Mouse (Mus musculus) spleen, adult 2 months (tissue): ENCODE data around the gene Hnrnpll. TPM values are rescaled to one million over a fixed set of nuclear protein-coding genes. Genes with fewer than 3 reads are reported as not detected.
"Not testable (repeated sequence)": the region's sequence is repeated elsewhere in the genome, so short reads cannot be mapped to it uniquely, and the experiment has no call there.

Experiments used
- DNase-seq, 2 experiments: peaks; one replicate each; pipeline versions ENCODE4 v3.0.0 to v3.0.0-alpha.2; 2012 to 2021; ENCODE audit warnings: low spot score in 2 of 2, low read depth in 1 of 2
- H3K27ac ChIP-seq: fragments of 200-500 bp; 2 replicates; pipeline ENCODE4 v1.5.1; 2012; ENCODE audit warnings: low read length, inconsistent platforms; ENCODE audit not compliant: insufficient read depth
- H3K27me3 ChIP-seq: fragments of 200-500 bp; 2 replicates; pipeline ENCODE4 v1.6.1; 2012; ENCODE audit warnings: mild to moderate bottlenecking, moderate library complexity, low read length, inconsistent platforms; ENCODE audit not compliant: control insufficient read depth, insufficient read depth
- H3K36me3 ChIP-seq: fragments of 200-500 bp; 2 replicates; pipeline ENCODE4 v1.6.1; 2012; ENCODE audit warnings: mild to moderate bottlenecking, low read length, inconsistent platforms; ENCODE audit not compliant: control insufficient read depth, insufficient read depth
- H3K4me1 ChIP-seq: fragments of 200-500 bp; 2 replicates; pipeline ENCODE4 v1.6.1; 2011; ENCODE audit warnings: inconsistent platforms; ENCODE audit not compliant: control insufficient read depth, insufficient read depth, insufficient read length
- H3K4me3 ChIP-seq: fragments of 200-500 bp; 2 replicates; pipeline ENCODE4 v1.5.1; 2011; ENCODE audit warnings: mild to moderate bottlenecking, inconsistent platforms; ENCODE audit not compliant: insufficient read depth, insufficient read length; ENCODE audit errors: extremely low read depth
- CTCF ChIP-seq: fragments of 200-500 bp; IDR thresholded peaks from 2 replicates; pipeline ENCODE4 v1.5.1; 2011; ENCODE audit warnings: mild to moderate bottlenecking, inconsistent platforms; ENCODE audit not compliant: insufficient read depth, insufficient read length, insufficient replicate concordance; ENCODE audit errors: extremely low read depth
- POLR2A ChIP-seq: fragments of 200-500 bp; IDR thresholded peaks from 2 replicates; pipeline ENCODE4 v1.6.1; 2011; ENCODE audit warnings: low read depth, low read length, inconsistent platforms
- WGBS: fragments of 180-500 bp; shearing (Covaris S2); methylation state at CpG from one replicate; pipeline ENCODE4 v1.1.7; 2018; 5-methylcytosine and 5-hydroxymethylcytosine counted together
- polyA plus RNA-seq: library from polyadenylated mRNA; depleted of rRNA; stranded (reverse); fragments of >200 nt; gene quantifications from 2 replicates; pipeline ENCODE4 v1.2.3, GENCODE M21; 2012

The Hnrnpll gene
- polyA plus RNA-seq, 1 experiment, result 5.7 TPM

DNA sequence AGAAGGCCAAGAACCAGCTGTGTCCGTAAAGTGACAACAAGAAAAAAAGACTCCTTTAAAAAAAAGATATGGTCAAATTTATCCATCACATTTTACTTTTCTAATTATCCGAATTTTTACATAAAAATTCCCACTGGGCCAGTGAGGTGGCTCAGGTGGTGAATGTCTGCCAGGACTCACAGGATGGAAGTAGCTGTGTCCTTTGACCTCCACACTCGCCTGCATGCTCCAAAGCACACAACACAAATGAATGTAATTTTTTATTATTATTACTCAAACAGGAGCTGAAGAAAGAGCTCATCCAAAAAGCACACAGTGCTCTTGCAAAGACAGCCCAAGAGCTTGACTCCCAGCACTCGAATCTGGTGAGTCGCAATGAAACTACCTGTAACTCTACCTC is 2.0 kb downstream of the Hnrnpll start:
- peaks cover 12% of the 10 kb centered on the region for H3K27me3 ChIP-seq
- TF ChIP-seq CTCF (no peak), POLR2A (no peak)
- no peak overlapping the region for H3K27ac ChIP-seq
- no peak for DNase-seq
- H3K4me3 ChIP-seq, result no peak overlapping the region
- H3K36me3 ChIP-seq, result no peaks in the 10 kb centered on the region
- WGBS, result 73% methylated on average over 5 of the region's 5 CpGs
- H3K4me1 ChIP-seq, result no peaks in the 10 kb centered on the region

- H3K36me3 ChIP-seq, result no peaks in the 10 kb centered on the region
- DNase-seq, result no peak
- no peak overlapping the region for H3K4me3 ChIP-seq
- no peaks in the 10 kb centered on the region for H3K4me1 ChIP-seq
- TF ChIP-seq CTCF (no peak), POLR2A (no peak)
- peaks cover 12% of the 10 kb centered on the region for H3K27me3 ChIP-seq
- no peak overlapping the region for H3K27ac ChIP-seq
- 59% methylated on average over 1 of the region's 1 CpGs for WGBS
Observed at GRCm38 (mm10) chr17:80059731-80060130, 2.4 kb downstream of the Hnrnpll start.

DNA sequence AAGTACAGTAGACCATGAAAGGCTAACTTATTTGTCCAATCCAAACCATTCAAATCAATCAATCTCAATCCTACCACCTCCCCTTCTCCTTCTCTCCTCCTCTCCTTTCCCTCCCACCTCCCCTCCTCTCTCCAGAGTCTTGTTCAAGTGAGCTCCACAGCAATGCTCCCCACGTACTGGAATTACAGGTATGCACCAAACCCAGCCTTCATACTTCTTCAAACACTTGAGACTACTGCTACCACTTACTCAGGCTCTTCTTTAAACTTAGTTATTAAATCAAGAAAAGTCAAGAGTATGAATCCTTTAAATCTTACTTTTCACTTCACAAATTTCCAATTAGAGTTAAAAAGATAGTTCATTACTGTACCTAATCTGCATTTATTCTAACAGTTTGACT is 3.6 kb downstream of the Hnrnpll start:
- no peak for TF ChIP-seq POLR2A
- TF ChIP-seq CTCF, result no peak

DNA sequence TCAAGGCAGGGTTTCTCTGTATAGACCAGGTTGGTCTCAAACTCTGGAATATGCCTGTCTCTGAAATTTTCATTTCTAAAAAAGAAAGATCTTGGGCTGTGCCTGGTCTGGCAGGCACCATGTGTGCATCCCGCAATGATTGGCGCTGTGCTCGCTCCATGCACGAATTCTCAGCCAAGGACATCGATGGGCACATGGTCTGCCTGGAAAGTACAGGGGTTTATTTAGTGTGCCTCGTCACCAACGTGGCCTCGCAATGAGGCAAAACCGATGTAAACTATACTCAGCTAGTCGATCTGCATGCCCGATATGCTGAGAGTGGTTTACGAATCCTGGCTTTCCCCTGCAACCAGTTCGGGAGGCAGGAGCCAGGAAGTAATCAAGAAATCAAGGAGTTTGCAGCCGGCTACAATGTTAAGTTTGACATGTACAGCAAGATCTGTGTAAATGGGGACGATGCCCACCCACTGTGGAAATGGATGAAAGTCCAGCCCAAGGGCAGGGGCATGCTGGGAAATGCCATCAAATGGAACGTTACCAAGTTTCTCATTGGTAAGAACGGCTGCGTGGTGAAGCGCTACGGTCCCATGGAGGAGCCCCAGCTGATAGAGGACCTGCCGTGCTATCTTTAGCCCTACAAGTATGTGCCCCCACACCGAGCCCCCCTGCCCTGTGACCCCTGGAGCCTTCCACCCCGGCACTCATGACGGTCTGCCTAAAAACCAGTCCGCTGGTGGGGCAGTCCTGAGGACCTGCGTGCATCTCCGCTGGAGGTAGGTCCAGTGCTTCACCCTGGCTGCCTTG is 8.0 kb downstream of the Hnrnpll start:
- no peak for TF ChIP-seq CTCF
- DNase-seq, result no peak
- H3K4me1 ChIP-seq, result no peaks in the 10 kb centered on the region
- no peak overlapping the region for H3K27ac ChIP-seq
- no peak overlapping the region for H3K4me3 ChIP-seq
- no peaks in the 10 kb centered on the region for H3K36me3 ChIP-seq
- no peaks in the 10 kb centered on the region for H3K27me3 ChIP-seq
- 91% methylated on average over 27 of the region's 27 CpGs for WGBS

More for the DNA sequence above, 3.6 kb downstream of the Hnrnpll start:
- DNase-seq, result no peak
- H3K27me3 ChIP-seq, result peaks cover 12% of the 10 kb centered on the region
- no peaks in the 10 kb centered on the region for H3K36me3 ChIP-seq
- H3K4me3 ChIP-seq, result no peak overlapping the region
- no peak overlapping the region for H3K27ac ChIP-seq
- 76% methylated on average over 1 of the region's 1 CpGs for WGBS
- no peaks in the 10 kb centered on the region for H3K4me1 ChIP-seq

DNA sequence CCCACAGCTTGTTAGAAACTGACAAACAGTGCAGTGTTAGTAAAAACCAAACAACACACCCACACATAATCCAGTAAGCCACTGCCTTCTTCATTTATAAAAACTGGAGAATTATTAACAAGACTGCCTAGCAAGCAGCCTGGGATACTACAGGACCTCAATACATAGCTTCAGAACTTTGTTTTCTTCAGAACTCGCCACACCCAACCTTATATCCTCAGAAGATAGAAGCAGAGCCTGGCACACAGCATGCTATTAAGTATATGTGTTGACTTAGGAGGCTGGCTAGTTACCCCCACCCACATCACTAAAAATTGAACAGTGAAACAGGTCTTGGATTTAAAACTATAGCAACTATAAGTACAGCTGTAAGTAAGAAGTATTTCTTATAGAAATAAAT is 10.5 kb downstream of the Hnrnpll start:
- Histone ChIP-seq H3K4me1 (no peaks in the 10 kb centered on the region), H3K36me3 (0 out of 2 replicates have a peak, but pooled peaks cover 1% of the 10 kb centered on the region), H3K27me3 (no peaks in the 10 kb centered on the region), H3K4me3 (no peak overlapping the region), H3K27ac (no peak overlapping the region)
- WGBS, result 85% methylated on average over 1 of the region's 1 CpGs
- DNase-seq, result no peak
- no peak for TF ChIP-seq POLR2A
- TF ChIP-seq CTCF, result no peak

GRCm38 (mm10) chr17:80049300-80049699 is 12.8 kb downstream of the Hnrnpll start:
- H3K27ac ChIP-seq, H3K4me3 ChIP-seq, H3K4me1 ChIP-seq, DNase-seq, H3K27me3 ChIP-seq, H3K36me3 ChIP-seq: not testable (repeated sequence)

DNA sequence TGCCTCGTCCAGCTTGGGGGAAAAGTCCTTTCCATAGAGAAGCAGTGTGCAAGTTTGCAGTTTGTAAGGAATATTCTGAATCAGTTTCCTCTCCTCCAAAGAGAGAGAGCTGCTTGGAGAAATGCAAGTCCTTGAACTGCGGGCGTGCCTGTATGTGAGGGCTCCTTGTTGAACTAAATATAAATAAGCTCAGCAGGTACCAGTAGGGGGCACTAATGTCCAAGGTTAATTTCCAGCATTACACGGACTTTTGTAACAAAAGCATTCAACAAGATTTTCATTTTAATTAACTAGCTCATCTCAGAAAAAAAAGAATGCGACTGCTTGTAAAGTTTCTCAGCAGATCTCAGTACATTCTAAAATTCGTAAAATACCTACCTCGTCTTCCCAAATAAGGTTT is 13.9 kb downstream of the Hnrnpll start:
- H3K4me3 ChIP-seq, result no peak overlapping the region
- H3K4me1 ChIP-seq, result no peaks in the 10 kb centered on the region
- WGBS, result 67% methylated on average over 7 of the region's 7 CpGs
- H3K27me3 ChIP-seq, result no peaks in the 10 kb centered on the region
- no peak overlapping the region for H3K27ac ChIP-seq
- no peak for TF ChIP-seq POLR2A
- no peak for TF ChIP-seq CTCF
- DNase-seq, result peak; percentile 51 to 54
- 0 out of 2 replicates have a peak, but pooled peaks cover 1% of the 10 kb centered on the region for H3K36me3 ChIP-seq
